Mouse (Mus musculus) CD4-positive, CD25-positive, alpha-beta regulatory T cell, adult 4 months (primary cell): ENCODE measurements around the gene Bcl10. TPM values are rescaled to one million over a fixed set of nuclear protein-coding genes. Genes with fewer than 3 reads are reported as not detected.
"Not testable (repeated sequence)": the region's sequence is repeated elsewhere in the genome, so short reads cannot be mapped to it uniquely, and the experiment has no call there.

Source experiments
- ATAC-seq: one replicate; pipeline ENCODE4 v1.8.0; 2017
- polyA plus RNA-seq, 2 experiments: library from polyadenylated mRNA; unstranded; fragments of 100-300 nt; shearing (Covaris generic); gene quantifications; one replicate each; pipeline ENCODE4 v1.2.1; 2017

Bcl10 gene
- polyA plus RNA-seq, 2 experiments from 2014 or later = 43.5 to 50.2 TPM

- no peak for ATAC-seq
Measured at GRCm38 (mm10) chr3:145950815-145951130, 28.2 kb downstream of the Bcl10 start.

- peak; percentile 66 for ATAC-seq
Measured at GRCm38 (mm10) chr3:145951287-145952165, 28.9 kb downstream of the Bcl10 start.

- no peak for ATAC-seq
Measured at GRCm38 (mm10) chr3:145952945-145953344, 30.3 kb downstream of the Bcl10 start.

- ATAC-seq = no peak
Measured at GRCm38 (mm10) chr3:145953411-145953810, 30.8 kb downstream of the Bcl10 start.

GRCm38 (mm10) chr3:145959824-145960223 is 37.2 kb downstream of the Bcl10 start:
- ATAC-seq = no peak

DNA sequence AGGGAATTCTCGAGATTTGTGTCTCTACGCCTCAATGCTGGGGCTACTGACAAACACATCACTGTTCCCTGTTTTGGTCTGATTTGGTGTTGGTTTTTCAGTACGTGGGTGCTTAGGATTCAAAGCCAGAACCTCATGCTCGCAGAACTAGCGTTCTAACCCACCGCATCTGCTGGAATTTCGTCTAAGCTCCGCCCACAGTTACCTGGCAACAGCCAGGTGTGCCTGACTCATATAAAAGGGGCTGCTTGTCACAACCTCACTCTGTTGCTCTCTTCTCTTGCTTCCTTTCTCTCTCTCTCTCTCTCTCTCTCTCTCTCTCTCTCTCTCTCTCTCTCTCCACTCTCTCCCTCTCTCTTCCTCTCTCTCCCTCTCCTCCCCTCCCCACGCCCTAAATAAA is 39.8 kb downstream of the Bcl10 start:
- ATAC-seq = no peak

DNA sequence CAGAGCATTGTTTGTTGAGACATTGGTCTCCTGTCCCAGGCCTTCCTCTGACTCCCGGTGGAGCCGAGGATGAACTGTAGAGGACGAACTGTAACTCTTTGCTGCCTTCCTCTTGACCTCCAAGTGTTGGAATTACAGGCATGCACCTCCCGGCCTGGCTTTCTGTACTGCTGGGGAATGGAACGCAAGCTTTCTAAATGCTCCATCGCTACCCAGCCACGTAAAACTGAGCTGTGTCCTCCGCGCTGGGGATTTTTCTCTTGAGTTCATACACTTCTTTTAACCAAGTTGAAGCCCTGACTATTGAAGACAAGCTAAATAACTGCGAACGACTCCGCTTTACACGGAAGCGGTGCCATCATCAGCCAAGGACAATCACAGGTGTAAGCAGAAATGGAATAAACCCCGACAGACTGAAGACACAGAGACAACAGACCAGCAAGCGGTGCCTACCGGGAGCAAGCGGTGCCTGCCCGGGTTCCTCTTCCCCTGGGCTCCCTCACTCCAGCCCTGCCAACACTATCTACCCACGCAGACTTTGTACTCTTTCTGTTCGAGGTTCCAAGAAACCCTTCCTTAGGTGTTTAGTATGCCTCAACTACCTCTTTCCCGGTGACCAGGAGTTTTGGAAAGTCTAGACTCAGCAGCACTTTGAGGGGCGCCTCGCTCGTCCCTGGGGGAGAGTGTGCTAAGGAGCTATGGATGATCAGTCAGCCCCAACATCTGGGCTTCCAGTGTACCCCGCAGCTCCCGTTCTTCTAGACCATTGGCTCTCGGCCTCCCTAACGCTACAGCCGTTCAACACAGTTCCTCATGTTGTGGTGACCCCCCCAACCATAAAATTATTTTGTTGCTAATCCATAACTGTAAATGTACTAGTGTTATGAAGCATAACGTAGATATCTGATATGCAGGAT is 40.8 kb downstream of the Bcl10 start:
- no peak for ATAC-seq

- no peak for ATAC-seq
Measured at GRCm38 (mm10) chr3:145964018-145964387, 41.4 kb downstream of the Bcl10 start.

DNA sequence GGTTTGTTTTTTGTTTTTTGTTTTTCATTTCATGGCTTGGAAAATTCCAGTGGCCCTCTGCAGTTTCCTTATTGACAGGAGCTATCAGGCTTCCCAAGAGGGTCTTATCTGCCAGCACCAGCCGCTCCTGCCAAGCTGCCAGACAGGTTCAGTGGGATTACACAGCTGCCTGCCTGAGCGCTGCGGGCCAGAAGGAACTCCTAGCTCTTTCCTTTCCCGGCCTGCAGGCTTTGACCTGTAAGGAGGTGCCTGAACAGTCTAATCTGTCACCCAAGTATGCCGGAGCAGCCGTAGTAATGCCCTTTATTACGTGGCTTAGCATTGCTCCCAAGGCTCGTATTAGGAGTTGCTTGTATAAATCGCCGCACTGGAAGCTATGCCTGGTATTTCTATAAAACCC is 41.9 kb downstream of the Bcl10 start:
- ATAC-seq = no peak

- not testable (repeated sequence) for ATAC-seq
Measured at GRCm38 (mm10) chr3:145965583-145965982, 43.0 kb downstream of the Bcl10 start.

DNA sequence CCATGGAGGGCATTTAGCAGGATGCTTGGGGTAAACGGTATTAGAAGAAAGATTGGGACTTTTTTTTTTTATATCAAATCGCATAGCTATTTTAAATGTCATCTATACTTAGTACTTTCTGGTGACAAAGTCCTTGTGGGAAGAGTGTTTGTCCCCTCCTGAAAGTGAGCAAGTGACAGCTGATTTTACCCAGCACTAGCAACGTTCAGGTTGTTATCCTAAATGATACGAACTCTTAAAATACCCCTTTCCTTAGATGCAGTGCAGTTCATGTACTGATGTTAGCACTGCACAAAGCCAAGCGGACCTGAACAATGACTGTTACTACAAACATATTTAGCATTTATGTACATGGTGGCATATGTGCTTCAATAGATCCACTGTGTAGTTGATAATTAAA is 44.2 kb downstream of the Bcl10 start:
- no peak for ATAC-seq

DNA sequence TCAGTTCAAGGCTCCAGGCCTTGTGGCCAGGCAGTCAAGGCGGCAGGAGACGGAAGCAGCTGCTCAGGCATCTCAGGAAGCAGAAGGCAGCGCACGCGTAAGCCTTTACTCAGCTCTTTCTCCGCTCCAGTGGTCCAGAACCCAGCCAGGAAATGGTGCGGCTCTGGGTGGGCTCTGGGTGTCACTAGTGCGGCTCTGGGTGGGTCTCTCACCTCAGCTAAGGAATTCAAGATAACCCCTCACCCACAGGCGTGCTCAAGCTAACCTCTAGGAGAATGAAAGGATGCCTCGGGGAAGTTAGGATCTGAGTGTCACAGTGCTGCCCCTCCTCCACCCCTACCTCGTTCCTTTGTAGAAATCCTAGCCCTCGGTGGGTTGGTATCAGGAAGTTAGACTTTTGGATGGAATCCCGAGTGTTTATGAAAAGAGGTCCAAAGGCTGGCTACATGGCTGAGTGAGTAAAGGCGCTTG is 46.5 kb downstream of the Bcl10 start:
- no peak for ATAC-seq

DNA sequence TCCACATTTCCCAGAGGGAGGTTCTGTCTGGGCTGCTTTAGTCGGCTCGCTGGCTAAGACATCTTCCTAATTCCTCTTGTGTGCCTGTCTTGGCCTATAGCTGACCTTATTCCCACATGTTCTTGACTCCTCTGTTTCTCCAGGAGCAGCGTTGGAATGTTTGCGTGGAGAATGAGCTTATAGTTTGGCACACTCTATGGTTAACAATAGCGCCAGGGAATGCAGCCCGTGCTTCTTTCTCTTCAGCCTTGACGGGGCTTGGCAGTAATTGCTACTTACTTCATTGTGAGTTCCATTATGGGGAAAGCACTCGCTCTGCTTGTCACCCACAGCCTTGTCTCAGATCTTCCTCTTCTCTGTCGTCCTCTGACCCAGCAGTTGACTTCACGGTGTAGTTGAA is 48.9 kb downstream of the Bcl10 start:
- ATAC-seq = no peak

DNA sequence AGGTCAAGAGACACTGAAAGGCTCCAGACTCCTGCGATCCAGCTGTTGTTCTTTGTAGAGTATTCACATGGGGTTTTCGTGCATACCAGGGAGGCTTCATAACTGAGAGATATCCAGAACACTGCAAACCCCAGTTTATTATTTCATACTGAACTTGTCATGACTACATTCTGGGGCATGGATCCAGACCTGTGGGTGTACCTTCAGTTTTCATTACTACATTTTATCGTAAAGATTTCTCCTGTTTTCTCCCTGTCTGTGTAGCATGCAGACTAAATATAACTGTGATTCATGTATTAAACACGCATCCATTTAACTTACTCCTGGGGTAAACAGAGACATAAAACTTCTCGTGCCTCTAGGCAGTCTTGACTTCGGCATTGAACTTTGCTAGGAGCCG is 52.4 kb downstream of the Bcl10 start:
- ATAC-seq = no peak

Other genes starting within 250 kb of the Bcl10 start
- under 1 TPM in 1 of 2 experiments, not detected in 1; 0.13 TPM for gene Ddah1, start 164.1 kb upstream of the Bcl10 start, polyA plus RNA-seq
- gene 2410004B18Rik, start 15.2 kb downstream of the Bcl10 start, polyA plus RNA-seq = 10 to 100 TPM; 18.9 to 21.5 TPM
- not detected for gene Syde2, start 65.1 kb downstream of the Bcl10 start, polyA plus RNA-seq
- gene Wdr63, start 185.3 kb downstream of the Bcl10 start, polyA plus RNA-seq = not detected
- gene Mcoln3, start 194.6 kb downstream of the Bcl10 start, polyA plus RNA-seq = 1 to 10 TPM; 5.3 to 6.2 TPM
- 1 to 10 TPM; 1.7 to 2.2 TPM for gene Mcoln2, start 227.0 kb downstream of the Bcl10 start, polyA plus RNA-seq